Mouse (Mus musculus) spleen, adult 2 months (tissue): ENCODE measurements around the gene Clk4. TPM values are rescaled to one million over a fixed set of nuclear protein-coding genes. Genes with fewer than 3 reads are reported as not detected.

Experiments used
- DNase-seq, 2 experiments: peaks; one replicate each; pipeline versions ENCODE4 v3.0.0 to v3.0.0-alpha.2; 2012 to 2021; ENCODE audit warnings: low spot score in 2 of 2, low read depth in 1 of 2
- H3K27ac ChIP-seq: fragments of 200-500 bp; 2 replicates; pipeline ENCODE4 v1.5.1; 2012; ENCODE audit warnings: low read length, inconsistent platforms; ENCODE audit not compliant: insufficient read depth
- H3K27me3 ChIP-seq: fragments of 200-500 bp; 2 replicates; pipeline ENCODE4 v1.6.1; 2012; ENCODE audit warnings: mild to moderate bottlenecking, moderate library complexity, low read length, inconsistent platforms; ENCODE audit not compliant: control insufficient read depth, insufficient read depth
- H3K36me3 ChIP-seq: fragments of 200-500 bp; 2 replicates; pipeline ENCODE4 v1.6.1; 2012; ENCODE audit warnings: mild to moderate bottlenecking, low read length, inconsistent platforms; ENCODE audit not compliant: control insufficient read depth, insufficient read depth
- H3K4me1 ChIP-seq: fragments of 200-500 bp; 2 replicates; pipeline ENCODE4 v1.6.1; 2011; ENCODE audit warnings: inconsistent platforms; ENCODE audit not compliant: control insufficient read depth, insufficient read depth, insufficient read length
- H3K4me3 ChIP-seq: fragments of 200-500 bp; 2 replicates; pipeline ENCODE4 v1.5.1; 2011; ENCODE audit warnings: mild to moderate bottlenecking, inconsistent platforms; ENCODE audit not compliant: insufficient read depth, insufficient read length; ENCODE audit errors: extremely low read depth
- CTCF ChIP-seq: fragments of 200-500 bp; IDR thresholded peaks from 2 replicates; pipeline ENCODE4 v1.5.1; 2011; ENCODE audit warnings: mild to moderate bottlenecking, inconsistent platforms; ENCODE audit not compliant: insufficient read depth, insufficient read length, insufficient replicate concordance; ENCODE audit errors: extremely low read depth
- POLR2A ChIP-seq: fragments of 200-500 bp; IDR thresholded peaks from 2 replicates; pipeline ENCODE4 v1.6.1; 2011; ENCODE audit warnings: low read depth, low read length, inconsistent platforms
- WGBS: fragments of 180-500 bp; shearing (Covaris S2); methylation state at CpG from one replicate; pipeline ENCODE4 v1.1.7; 2018; 5-methylcytosine and 5-hydroxymethylcytosine counted together
- polyA plus RNA-seq: library from polyadenylated mRNA; depleted of rRNA; stranded (reverse); fragments of >200 nt; gene quantifications from 2 replicates; pipeline ENCODE4 v1.2.3, GENCODE M21; 2012; rRNA removed

Clk4 gene
- 24.3 and 25.7 TPM in 2 replicates for polyA plus RNA-seq

DNA sequence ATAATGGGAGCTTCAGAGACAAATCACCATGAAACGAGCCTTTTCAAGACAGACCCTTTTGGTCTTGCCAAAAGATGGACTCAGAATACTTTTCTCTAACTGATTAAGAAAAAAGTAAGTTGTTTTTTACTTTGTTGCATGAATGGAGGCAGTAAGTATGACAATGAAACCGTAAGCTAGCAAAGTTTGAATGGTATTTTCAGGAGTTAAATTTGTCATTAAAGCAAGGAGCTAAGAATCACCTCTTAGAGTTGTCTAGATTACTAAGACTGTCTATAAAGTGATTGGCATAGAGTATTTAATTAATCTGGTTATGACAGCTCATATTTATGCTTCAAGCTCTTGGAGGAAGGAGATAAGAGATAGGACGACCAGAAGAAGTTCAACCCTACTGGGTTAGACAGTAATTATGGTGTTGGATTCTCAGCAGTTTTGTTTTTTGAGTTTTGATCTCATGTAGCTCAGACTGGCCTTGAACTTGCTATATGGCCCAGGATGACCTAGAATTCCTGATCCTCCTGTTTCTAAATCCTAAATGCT is at the start of gene Clk4:
TSS of gene Clk4 (plus strand) at position 51 of the 540 bp plus-strand sequence.
- DNase-seq: no peak
- H3K27me3 ChIP-seq: no peaks in the 10 kb centered on the region
- H3K4me3 ChIP-seq: peak within 1 kb of the TSS; percentile 68
- peak within 1 kb of the TSS; percentile 89 for H3K27ac ChIP-seq
- no peaks in the 10 kb centered on the region for H3K36me3 ChIP-seq
- WGBS: 85% methylated on average over 3 of the region's 3 CpGs
- H3K4me1 ChIP-seq: peaks cover 9% of the 10 kb centered on the region; the same call in 1 of the 2 replicates
- TF ChIP-seq CTCF (no peak), POLR2A (no peak)

DNA sequence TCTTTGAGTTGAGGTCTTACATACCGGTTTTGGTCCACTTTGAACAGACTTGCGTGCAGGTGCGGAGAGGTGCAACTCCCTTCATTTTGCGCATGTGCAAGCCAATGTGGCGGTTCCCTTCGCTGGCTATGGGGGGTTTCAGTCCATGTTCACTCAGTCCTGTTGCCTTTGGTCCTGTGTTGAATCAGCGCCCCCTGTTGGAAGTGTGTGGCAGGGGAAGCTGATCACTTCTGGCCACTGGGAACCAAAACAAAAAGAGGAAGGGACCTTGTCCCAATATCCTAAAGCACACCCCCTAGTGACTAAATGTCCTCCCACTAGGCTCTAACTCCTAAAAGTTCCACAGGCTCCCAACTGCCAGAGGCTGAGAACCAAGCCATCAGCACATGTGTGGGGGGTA is 47.5 kb upstream of the Clk4 start:
- no peak overlapping the region for H3K4me3 ChIP-seq
- TF ChIP-seq POLR2A (no peak), CTCF (no peak)
- WGBS: 87% methylated on average over 7 of the region's 7 CpGs
- H3K27me3 ChIP-seq: no peaks in the 10 kb centered on the region
- no peaks in the 10 kb centered on the region for H3K4me1 ChIP-seq
- H3K36me3 ChIP-seq: no peaks in the 10 kb centered on the region
- no peak for DNase-seq
- H3K27ac ChIP-seq: no peak overlapping the region

DNA sequence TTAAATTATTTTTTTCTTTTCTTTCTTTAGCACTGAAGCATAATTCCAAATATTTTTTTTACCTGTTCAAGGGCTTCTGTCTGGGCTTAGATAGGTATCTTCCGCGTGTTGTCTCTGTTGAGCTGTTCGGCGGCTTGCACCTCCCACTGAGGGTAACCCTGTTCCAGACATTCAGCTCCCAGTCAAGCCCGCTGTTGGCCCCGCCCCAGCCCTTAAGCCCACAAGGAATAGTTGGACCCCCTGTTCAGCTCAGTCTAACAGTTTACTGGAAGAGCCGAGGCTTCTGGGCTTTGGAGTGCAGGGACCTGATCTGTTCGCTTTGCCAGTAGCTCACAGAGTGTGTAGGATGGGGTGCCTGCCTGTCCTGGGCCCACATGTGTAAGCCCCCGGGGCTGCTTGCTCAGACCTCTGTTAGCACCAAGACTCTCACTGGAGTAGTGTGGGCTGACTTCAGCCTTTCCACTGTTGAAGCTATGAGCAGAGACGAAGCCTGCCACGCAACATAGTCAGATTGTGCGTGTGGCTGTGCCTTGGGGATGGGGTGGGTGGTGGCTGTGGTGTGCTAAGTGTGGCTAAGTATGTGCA is 42.0 kb upstream of the Clk4 start:
- Histone ChIP-seq H3K4me1 (no peaks in the 10 kb centered on the region), H3K4me3 (no peak overlapping the region), H3K27me3 (no peaks in the 10 kb centered on the region), H3K27ac (no peak overlapping the region), H3K36me3 (no peaks in the 10 kb centered on the region)
- WGBS: 88% methylated on average over 12 of the region's 12 CpGs
- no peak for DNase-seq
- TF ChIP-seq POLR2A (no peak), CTCF (no peak)

DNA sequence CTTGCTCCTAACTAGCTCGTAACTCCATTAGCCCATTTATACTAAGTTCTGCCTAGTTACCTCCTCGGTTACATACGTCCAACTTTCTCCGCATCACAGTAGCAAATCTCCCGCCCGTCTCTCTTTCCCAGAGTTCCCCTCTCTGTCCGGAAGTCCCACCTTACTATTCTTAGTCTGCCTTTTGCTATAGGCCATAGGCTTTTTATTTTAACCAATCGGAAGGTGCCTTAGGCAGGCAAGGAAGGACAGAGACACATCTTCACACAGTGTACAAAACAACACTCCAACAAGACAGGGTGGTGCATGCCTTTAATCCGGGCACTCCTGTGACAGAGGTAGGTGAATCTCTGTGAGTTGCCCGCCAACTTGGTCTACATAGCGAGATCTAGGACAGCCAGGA is 41.2 kb upstream of the Clk4 start, which contains the start of gene Gm12569:
TSS of gene Gm12569 (plus strand) at position 166 of the 400 bp plus-strand sequence.
- TF ChIP-seq CTCF (no peak), POLR2A (no peak)
- Histone ChIP-seq H3K4me1 (no peaks in the 10 kb centered on the region), H3K4me3 (no peak within 1 kb of the TSS), H3K27ac (no peak within 1 kb of the TSS), H3K27me3 (no peaks in the 10 kb centered on the region), H3K36me3 (no peaks in the 10 kb centered on the region)
- 93% methylated on average over 11 of the region's 11 CpGs for WGBS
- DNase-seq: no peak

DNA sequence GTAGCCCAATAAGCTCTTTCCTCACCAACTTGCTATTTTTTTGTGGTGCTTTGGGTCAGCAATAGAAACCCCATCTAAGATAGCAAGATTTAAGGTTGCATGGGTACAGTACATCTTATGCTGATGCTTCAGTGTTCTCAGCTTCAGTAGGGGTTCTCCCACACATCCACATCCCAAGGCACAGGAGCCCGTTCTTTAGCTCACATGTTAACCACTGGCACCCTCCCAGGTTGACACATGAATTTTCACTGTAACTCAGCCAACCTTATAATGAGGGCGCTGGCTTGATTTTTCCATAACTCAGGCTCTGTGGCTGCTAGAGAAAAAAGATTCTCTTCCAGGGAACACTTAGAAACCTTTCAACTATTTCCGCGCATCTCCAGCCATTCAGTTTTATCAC is 34.4 kb upstream of the Clk4 start:
- Histone ChIP-seq H3K27ac (no peak overlapping the region), H3K4me1 (no peaks in the 10 kb centered on the region), H3K4me3 (no peak overlapping the region), H3K36me3 (no peaks in the 10 kb centered on the region), H3K27me3 (no peaks in the 10 kb centered on the region)
- 90% methylated on average over 4 of the region's 4 CpGs for WGBS
- no peak for DNase-seq
- TF ChIP-seq POLR2A: no peak
- TF ChIP-seq CTCF: no peak

DNA sequence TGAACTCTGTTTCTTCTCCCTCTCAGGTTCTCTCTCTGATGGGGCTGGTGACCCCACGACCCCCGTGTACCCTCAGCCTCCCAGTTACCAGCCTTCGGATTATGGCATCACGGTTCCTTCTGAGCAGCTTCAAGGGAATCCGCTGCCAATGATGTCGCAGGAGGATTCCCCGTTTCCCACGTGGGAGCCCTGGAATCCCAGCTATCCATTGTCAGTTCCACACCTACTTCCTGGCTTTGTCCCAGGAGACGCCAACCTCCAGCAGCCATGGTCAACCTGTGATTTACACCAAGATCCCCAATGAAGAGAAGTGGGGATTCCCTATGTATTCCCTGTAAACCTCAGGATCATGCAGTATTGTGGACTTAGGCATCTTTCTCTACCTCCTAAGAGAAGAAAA is 26.9 kb upstream of the Clk4 start:
- H3K36me3 ChIP-seq: no peaks in the 10 kb centered on the region
- no peaks in the 10 kb centered on the region for H3K27me3 ChIP-seq
- no peak overlapping the region for H3K27ac ChIP-seq
- no peak for DNase-seq
- TF ChIP-seq CTCF (no peak), POLR2A (no peak)
- H3K4me1 ChIP-seq: no peaks in the 10 kb centered on the region
- 72% methylated on average over 9 of the region's 9 CpGs for WGBS
- H3K4me3 ChIP-seq: no peak overlapping the region

DNA sequence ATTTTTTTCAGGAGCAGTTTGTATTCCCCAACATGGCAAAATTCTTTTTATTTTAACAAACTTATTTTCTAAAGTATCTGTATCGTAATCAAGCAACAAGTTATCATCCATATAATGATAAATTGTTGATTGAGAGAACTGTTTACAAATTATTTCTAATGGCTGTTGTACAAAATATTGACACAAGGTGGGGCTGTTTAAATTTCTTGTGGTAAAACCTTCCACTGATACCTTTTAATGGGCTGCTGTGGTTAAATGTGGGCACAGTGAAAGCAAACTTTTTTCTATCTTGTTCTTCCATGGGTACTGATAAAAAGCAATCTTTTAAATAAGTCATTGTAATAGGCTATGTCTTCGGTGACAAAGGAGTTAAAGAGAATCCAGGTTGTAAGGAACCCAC is 18.6 kb upstream of the Clk4 start:
- H3K4me1 ChIP-seq: no peaks in the 10 kb centered on the region
- no peak for DNase-seq
- H3K27ac ChIP-seq: no peak overlapping the region
- TF ChIP-seq CTCF (no peak), POLR2A (no peak)
- H3K36me3 ChIP-seq: no peaks in the 10 kb centered on the region
- 91% methylated on average over 2 of the region's 2 CpGs for WGBS
- H3K27me3 ChIP-seq: no peaks in the 10 kb centered on the region
- H3K4me3 ChIP-seq: no peak overlapping the region

DNA sequence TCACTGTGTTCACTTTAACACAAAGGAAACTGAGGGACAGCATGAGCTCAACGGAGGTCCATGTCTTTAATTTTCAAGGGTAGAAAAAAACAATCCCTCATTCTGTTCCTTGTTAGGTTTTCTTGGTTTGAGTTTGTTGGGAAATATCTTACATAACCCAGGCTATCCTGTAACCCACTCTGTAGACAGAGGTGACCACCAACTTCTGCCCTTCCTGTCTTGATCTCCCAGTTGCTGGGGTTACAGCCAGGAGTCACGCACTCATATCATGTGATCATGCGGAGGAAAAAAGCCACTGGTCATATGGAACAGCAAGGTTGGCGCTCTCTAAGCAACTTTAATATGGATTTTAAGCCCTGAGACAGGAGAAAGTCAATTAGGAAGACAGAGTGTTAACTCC is 4.5 kb upstream of the Clk4 start:
- no peaks in the 10 kb centered on the region for H3K27me3 ChIP-seq
- no peak overlapping the region for H3K27ac ChIP-seq
- 89% methylated on average over 4 of the region's 4 CpGs for WGBS
- no peak overlapping the region for H3K4me3 ChIP-seq
- no peaks in the 10 kb centered on the region for H3K4me1 ChIP-seq
- no peak for DNase-seq
- H3K36me3 ChIP-seq: no peaks in the 10 kb centered on the region
- no peak for TF ChIP-seq CTCF
- no peak for TF ChIP-seq POLR2A
